Mouse (Mus musculus) hindbrain, embryonic 11.5 days (tissue): ENCODE data around the gene Dus3l. TPM values are rescaled to one million over a fixed set of nuclear protein-coding genes. Genes with fewer than 3 reads are reported as not detected.
A peak's percentile ranks its signal among the peaks of the same experiment; 100 is the strongest.

Source experiments
- ATAC-seq: fragments of 200-750 bp; cut with Nextera tagmentation; 2 replicates; pipeline ENCODE4 v1.8.0; 2017; ENCODE audit warnings: mild to moderate bottlenecking, moderate TSS enrichment, moderate library complexity; ENCODE audit not compliant: low FRiP score
- DNase-seq: peaks from one replicate; pipeline ENCODE4 v3.0.0-alpha.2; 2015; ENCODE audit warnings: low spot score
- H3K27ac ChIP-seq: fragments of 300-500 bp; sonication (generic); 2 replicates; pipeline ENCODE4 v1.5.1; 2014; ENCODE audit warnings: mild to moderate bottlenecking, low read depth, low read length
- H3K27me3 ChIP-seq: fragments of 300-500 bp; sonication (generic); 2 replicates; pipeline ENCODE4 v1.6.1; 2014; ENCODE audit warnings: mild to moderate bottlenecking, low read length, moderate library complexity, mixed read lengths; ENCODE audit not compliant: control insufficient read depth, insufficient read depth
- H3K36me3 ChIP-seq: fragments of 300-500 bp; sonication (generic); 2 replicates; pipeline ENCODE4 v1.6.1; 2014; ENCODE audit warnings: mild to moderate bottlenecking, low read length, moderate library complexity, mixed read lengths; ENCODE audit not compliant: control insufficient read depth, insufficient read depth
- H3K4me1 ChIP-seq: fragments of 300-500 bp; sonication (generic); replicated peaks from 2 replicates; pipeline ENCODE4 v1.6.1; 2014; ENCODE audit warnings: low read length, mixed read lengths; ENCODE audit not compliant: control insufficient read depth, insufficient read depth
- H3K4me2 ChIP-seq: fragments of 300-500 bp; sonication (generic); replicated peaks from 2 replicates; pipeline ENCODE4 v1.6.1; 2014; ENCODE audit warnings: mild to moderate bottlenecking, low read depth, low read length
- H3K4me3 ChIP-seq: fragments of 300-500 bp; sonication (generic); 2 replicates; pipeline ENCODE4 v1.5.1; 2014; ENCODE audit warnings: low read depth, low read length
- H3K9ac ChIP-seq: fragments of 300-500 bp; sonication (generic); 2 replicates; pipeline ENCODE4 v1.6.1; 2014; ENCODE audit warnings: low read depth, low read length
- H3K9me3 ChIP-seq: fragments of 300-500 bp; sonication (generic); 2 replicates; pipeline ENCODE4 v1.6.1; 2016; ENCODE audit warnings: low read length; ENCODE audit not compliant: control insufficient read depth
- WGBS: fragments of 180-500 bp; shearing (Covaris S2); extraction: QIAGEN DNeasy Blood & Tissue Kit; methylation state at CpG from one replicate; pipeline ENCODE4 v1.1.7; 2014; 5-methylcytosine and 5-hydroxymethylcytosine counted together
- polyA plus RNA-seq: library from polyadenylated mRNA; unstranded; fragments of >200 nt; fragmentation: Nextera tagmentation; extraction: Ambion mirVana; gene quantifications from 2 replicates; pipeline ENCODE4 v1.2.1, GENCODE M21; 2014

The Dus3l gene
- polyA plus RNA-seq, 1 experiment from 2014 or later = 30.3 TPM

- Histone ChIP-seq H3K4me2 (no peak overlapping the region), H3K9me3 (no peaks in the 10 kb centered on the region), H3K36me3 (0 out of 2 replicates have a peak, but pooled peaks cover 3% of the 10 kb centered on the region), H3K27ac (no peak overlapping the region), H3K9ac (no peak overlapping the region), H3K4me1 (no peaks in the 10 kb centered on the region; the same call in none of the 2 replicates), H3K4me3 (no peak overlapping the region), H3K27me3 (no peaks in the 10 kb centered on the region)
- ATAC-seq (no peak; the same call in 1 of the 2 replicates), DNase-seq (no peak)
- WGBS = 13% methylated on average over 7 of the region's 7 CpGs
Measured at GRCm38 (mm10) chr17:56727029-56727649, 37.4 kb upstream of the Dus3l start.

GRCm38 (mm10) chr17:56727659-56728058, 36.9 kb upstream of the Dus3l start:
- no peaks in the 10 kb centered on the region for H3K36me3 ChIP-seq
- no peaks in the 10 kb centered on the region for H3K9me3 ChIP-seq
- DNase-seq (peak; percentile 25), ATAC-seq (no peak)
- no peak overlapping the region for H3K27ac ChIP-seq
- WGBS = 14% methylated on average over 12 of the region's 12 CpGs
- H3K4me3 ChIP-seq = no peak overlapping the region
- H3K4me2 ChIP-seq = no peak overlapping the region
- H3K27me3 ChIP-seq = no peaks in the 10 kb centered on the region
- H3K9ac ChIP-seq = no peak overlapping the region
- no peaks in the 10 kb centered on the region; the same call in none of the 2 replicates for H3K4me1 ChIP-seq

GRCm38 (mm10) chr17:56728117-56728516, 36.4 kb upstream of the Dus3l start:
- no peak overlapping the region for H3K27ac ChIP-seq
- no peaks in the 10 kb centered on the region; the same call in none of the 2 replicates for H3K4me1 ChIP-seq
- DNase-seq (no peak), ATAC-seq (no peak)
- no peak overlapping the region for H3K9ac ChIP-seq
- H3K27me3 ChIP-seq = no peaks in the 10 kb centered on the region
- H3K36me3 ChIP-seq = no peaks in the 10 kb centered on the region
- no peak overlapping the region for H3K4me3 ChIP-seq
- 37% methylated on average over 12 of the region's 12 CpGs for WGBS
- no peaks in the 10 kb centered on the region for H3K9me3 ChIP-seq
- H3K4me2 ChIP-seq = no peak overlapping the region

- H3K36me3 ChIP-seq = no peaks in the 10 kb centered on the region
- no peak for DNase-seq
- no peaks in the 10 kb centered on the region; the same call in none of the 2 replicates for H3K4me1 ChIP-seq
- no peak overlapping the region for H3K27ac ChIP-seq
- H3K9ac ChIP-seq = no peak overlapping the region
- no peak overlapping the region for H3K4me2 ChIP-seq
- H3K27me3 ChIP-seq = no peaks in the 10 kb centered on the region
- ATAC-seq = no peak
- 56% methylated on average over 6 of the region's 6 CpGs for WGBS
- H3K9me3 ChIP-seq = no peaks in the 10 kb centered on the region
- H3K4me3 ChIP-seq = no peak overlapping the region
Measured at GRCm38 (mm10) chr17:56729151-56729550, 35.4 kb upstream of the Dus3l start.

GRCm38 (mm10) chr17:56729656-56730055, 34.9 kb upstream of the Dus3l start:
- ATAC-seq (no peak), DNase-seq (no peak)
- Histone ChIP-seq H3K27ac (no peak overlapping the region), H3K4me2 (no peak overlapping the region), H3K4me3 (no peak overlapping the region), H3K9ac (no peak overlapping the region), H3K4me1 (no peaks in the 10 kb centered on the region; the same call in none of the 2 replicates), H3K36me3 (no peaks in the 10 kb centered on the region), H3K9me3 (no peaks in the 10 kb centered on the region), H3K27me3 (no peaks in the 10 kb centered on the region)
- 67% methylated on average over 2 of the region's 2 CpGs for WGBS

- H3K9me3 ChIP-seq = no peaks in the 10 kb centered on the region
- no peaks in the 10 kb centered on the region for H3K27me3 ChIP-seq
- no peaks in the 10 kb centered on the region for H3K36me3 ChIP-seq
- no peak overlapping the region for H3K9ac ChIP-seq
- H3K4me1 ChIP-seq = no peaks in the 10 kb centered on the region
- no peak overlapping the region for H3K4me3 ChIP-seq
- H3K4me2 ChIP-seq = no peak overlapping the region
- H3K27ac ChIP-seq = no peak overlapping the region
- WGBS = 49% methylated on average over 8 of the region's 8 CpGs
- ATAC-seq (no peak), DNase-seq (no peak)
Measured at GRCm38 (mm10) chr17:56736534-56736933, 28.0 kb upstream of the Dus3l start.

- Histone ChIP-seq H3K4me3 (no peak overlapping the region), H3K27ac (no peak overlapping the region), H3K36me3 (no peaks in the 10 kb centered on the region), H3K4me2 (no peak overlapping the region), H3K27me3 (no peaks in the 10 kb centered on the region), H3K4me1 (no peaks in the 10 kb centered on the region), H3K9ac (no peak overlapping the region), H3K9me3 (no peaks in the 10 kb centered on the region)
- DNase-seq = no peak
- ATAC-seq = no peak
- 87% methylated on average over 10 of the region's 10 CpGs for WGBS
Measured at GRCm38 (mm10) chr17:56738221-56738620, 26.3 kb upstream of the Dus3l start.

- DNase-seq (no peak), ATAC-seq (no peak)
- H3K36me3 ChIP-seq = no peaks in the 10 kb centered on the region
- H3K9me3 ChIP-seq = no peaks in the 10 kb centered on the region
- H3K27ac ChIP-seq = no peak overlapping the region
- no peaks in the 10 kb centered on the region for H3K27me3 ChIP-seq
- H3K4me1 ChIP-seq = no peaks in the 10 kb centered on the region
- 83% methylated on average over 17 of the region's 17 CpGs for WGBS
- no peak overlapping the region for H3K4me3 ChIP-seq
- no peak overlapping the region for H3K4me2 ChIP-seq
- no peak overlapping the region for H3K9ac ChIP-seq
Measured at GRCm38 (mm10) chr17:56740118-56740787, 24.3 kb upstream of the Dus3l start.

- H3K9me3 ChIP-seq = no peaks in the 10 kb centered on the region
- no peak overlapping the region for H3K9ac ChIP-seq
- no peaks in the 10 kb centered on the region for H3K27me3 ChIP-seq
- no peaks in the 10 kb centered on the region for H3K4me1 ChIP-seq
- H3K27ac ChIP-seq = no peak overlapping the region
- ATAC-seq (no peak), DNase-seq (no peak)
- 78% methylated on average over 17 of the region's 17 CpGs for WGBS
- no peak overlapping the region for H3K4me2 ChIP-seq
- no peaks in the 10 kb centered on the region for H3K36me3 ChIP-seq
- no peak overlapping the region for H3K4me3 ChIP-seq
Measured at GRCm38 (mm10) chr17:56740788-56741160, 23.8 kb upstream of the Dus3l start.
